Mouse (Mus musculus) hindbrain, embryonic 11.5 days (tissue): ENCODE data around the gene Opa3. TPM values are rescaled to one million over a fixed set of nuclear protein-coding genes. Genes with fewer than 3 reads are reported as not detected.
A peak's percentile ranks its signal among the peaks of the same experiment; 100 is the strongest.

Experiments
- ATAC-seq: fragments of 200-750 bp; cut with Nextera tagmentation; 2 replicates; pipeline ENCODE4 v1.8.0; 2017; ENCODE audit warnings: mild to moderate bottlenecking, moderate TSS enrichment, moderate library complexity; ENCODE audit not compliant: low FRiP score
- DNase-seq: peaks from one replicate; pipeline ENCODE4 v3.0.0-alpha.2; 2015; ENCODE audit warnings: low spot score
- H3K27ac ChIP-seq: fragments of 300-500 bp; sonication (generic); 2 replicates; pipeline ENCODE4 v1.5.1; 2014; ENCODE audit warnings: mild to moderate bottlenecking, low read depth, low read length
- H3K27me3 ChIP-seq: fragments of 300-500 bp; sonication (generic); 2 replicates; pipeline ENCODE4 v1.6.1; 2014; ENCODE audit warnings: mild to moderate bottlenecking, low read length, moderate library complexity, mixed read lengths; ENCODE audit not compliant: control insufficient read depth, insufficient read depth
- H3K36me3 ChIP-seq: fragments of 300-500 bp; sonication (generic); 2 replicates; pipeline ENCODE4 v1.6.1; 2014; ENCODE audit warnings: mild to moderate bottlenecking, low read length, moderate library complexity, mixed read lengths; ENCODE audit not compliant: control insufficient read depth, insufficient read depth
- H3K4me1 ChIP-seq: fragments of 300-500 bp; sonication (generic); replicated peaks from 2 replicates; pipeline ENCODE4 v1.6.1; 2014; ENCODE audit warnings: low read length, mixed read lengths; ENCODE audit not compliant: control insufficient read depth, insufficient read depth
- H3K4me2 ChIP-seq: fragments of 300-500 bp; sonication (generic); replicated peaks from 2 replicates; pipeline ENCODE4 v1.6.1; 2014; ENCODE audit warnings: mild to moderate bottlenecking, low read depth, low read length
- H3K4me3 ChIP-seq: fragments of 300-500 bp; sonication (generic); 2 replicates; pipeline ENCODE4 v1.5.1; 2014; ENCODE audit warnings: low read depth, low read length
- H3K9ac ChIP-seq: fragments of 300-500 bp; sonication (generic); 2 replicates; pipeline ENCODE4 v1.6.1; 2014; ENCODE audit warnings: low read depth, low read length
- H3K9me3 ChIP-seq: fragments of 300-500 bp; sonication (generic); 2 replicates; pipeline ENCODE4 v1.6.1; 2016; ENCODE audit warnings: low read length; ENCODE audit not compliant: control insufficient read depth
- WGBS: fragments of 180-500 bp; shearing (Covaris S2); extraction: QIAGEN DNeasy Blood & Tissue Kit; methylation state at CpG from one replicate; pipeline ENCODE4 v1.1.7; 2014; 5-methylcytosine and 5-hydroxymethylcytosine counted together
- polyA plus RNA-seq: library from polyadenylated mRNA; unstranded; fragments of >200 nt; fragmentation: Nextera tagmentation; extraction: Ambion mirVana; gene quantifications from 2 replicates; pipeline ENCODE4 v1.2.1, GENCODE M21; 2014

The Opa3 gene
- polyA plus RNA-seq, 1 experiment from 2014 or later, result 42.2 TPM

DNA sequence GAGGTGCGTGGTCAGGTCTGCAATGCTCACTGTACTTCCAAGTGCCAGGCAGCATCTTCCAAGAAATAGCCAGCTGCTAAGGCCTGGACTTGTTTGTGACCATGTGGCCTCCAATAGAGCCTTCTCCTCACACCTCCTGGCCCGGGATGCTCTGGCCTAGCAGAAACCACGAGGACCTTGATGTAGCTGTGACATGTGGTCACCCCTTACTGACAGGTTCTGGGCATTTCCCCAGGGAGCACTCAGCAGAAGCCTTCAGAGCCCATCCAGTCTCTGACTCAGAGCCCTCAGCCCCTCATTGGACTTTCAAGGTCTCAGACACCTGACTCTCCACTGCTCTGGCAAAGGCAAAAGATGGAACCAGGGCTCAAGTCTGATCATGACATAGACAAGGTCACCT is 16.9 kb downstream of the Opa3 start:
- Histone ChIP-seq H3K36me3 (peaks cover 13% of the 10 kb centered on the region), H3K4me1 (no peaks in the 10 kb centered on the region), H3K4me2 (no peak overlapping the region), H3K27me3 (no peaks in the 10 kb centered on the region), H3K9ac (no peak overlapping the region), H3K4me3 (no peak overlapping the region), H3K27ac (no peak overlapping the region), H3K9me3 (no peaks in the 10 kb centered on the region)
- ATAC-seq (no peak), DNase-seq (no peak)
- 95% methylated on average over 3 of the region's 3 CpGs for WGBS

DNA sequence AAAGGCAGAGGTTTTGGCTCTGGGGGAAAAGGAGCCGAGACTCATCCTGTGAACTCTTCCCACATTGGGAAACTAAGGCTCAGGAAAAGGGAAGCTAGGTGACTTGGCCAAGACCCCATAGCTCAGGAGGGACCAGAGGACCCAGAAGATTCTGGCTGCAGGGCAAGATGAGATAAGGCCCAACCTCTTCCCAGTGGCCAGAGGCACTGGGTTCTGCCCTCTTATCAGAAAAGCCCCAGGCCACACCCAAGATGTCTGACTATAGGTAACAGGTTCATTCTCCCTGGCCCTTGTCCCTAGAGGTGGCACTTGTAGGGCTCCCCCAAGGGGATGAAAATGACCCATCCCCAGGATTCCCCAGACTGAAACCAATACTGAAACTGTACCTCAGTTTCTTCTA is 18.7 kb downstream of the Opa3 start:
- no peaks in the 10 kb centered on the region for H3K27me3 ChIP-seq
- H3K9me3 ChIP-seq, result no peaks in the 10 kb centered on the region
- H3K27ac ChIP-seq, result no peak overlapping the region
- H3K4me2 ChIP-seq, result no peak overlapping the region
- peaks cover 13% of the 10 kb centered on the region for H3K36me3 ChIP-seq
- ATAC-seq, result no peak
- no peak overlapping the region for H3K4me3 ChIP-seq
- no peak for DNase-seq
- no peak overlapping the region for H3K9ac ChIP-seq
- WGBS, result 97% methylated on average over 1 of the region's 1 CpGs
- H3K4me1 ChIP-seq, result no peaks in the 10 kb centered on the region

DNA sequence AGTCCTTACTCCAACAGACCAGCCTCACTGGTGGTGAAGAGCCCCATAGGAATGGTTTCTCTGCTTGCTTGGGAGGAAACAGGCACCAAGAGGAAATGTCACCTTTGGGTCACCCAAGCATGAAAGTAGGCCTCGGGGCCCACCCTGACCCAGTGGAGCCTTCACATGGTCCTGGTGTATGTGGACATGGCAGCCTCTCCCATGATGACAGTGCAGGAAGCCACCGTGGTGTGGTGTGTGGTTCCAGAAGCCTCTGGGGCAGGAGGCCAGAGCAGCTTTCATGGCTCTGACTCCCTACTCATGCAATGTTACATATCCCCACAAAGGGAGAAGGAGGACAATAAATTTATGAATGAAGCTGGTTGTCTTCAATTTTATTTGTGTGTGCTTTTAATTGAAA is 19.4 kb downstream of the Opa3 start:
- Histone ChIP-seq H3K9me3 (no peaks in the 10 kb centered on the region), H3K36me3 (peaks cover 13% of the 10 kb centered on the region), H3K4me2 (no peak overlapping the region), H3K27me3 (no peaks in the 10 kb centered on the region), H3K4me3 (no peak overlapping the region), H3K4me1 (no peaks in the 10 kb centered on the region), H3K27ac (no peak overlapping the region), H3K9ac (no peak overlapping the region)
- WGBS, result 100% methylated on average over 2 of the region's 2 CpGs
- ATAC-seq (no peak), DNase-seq (no peak)

DNA sequence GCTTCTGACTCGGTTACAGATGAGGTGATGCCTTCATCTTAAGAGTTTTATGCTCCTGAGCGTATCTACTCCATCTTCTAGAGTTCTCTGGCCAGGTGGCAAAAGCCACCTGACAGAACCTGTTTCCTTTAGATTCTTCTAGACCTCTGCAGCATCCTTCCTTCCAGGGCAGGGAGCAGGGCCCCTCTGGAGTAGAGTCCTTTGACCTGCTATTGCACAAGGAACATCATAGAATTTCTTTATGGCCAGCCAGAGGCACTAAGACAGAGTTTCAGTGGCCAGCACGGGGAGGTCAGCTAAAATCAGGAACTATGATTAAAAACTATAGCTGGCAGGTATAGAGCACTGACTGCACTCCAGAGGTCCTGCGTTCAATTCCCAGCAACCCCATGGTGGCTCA is 23.9 kb downstream of the Opa3 start:
- Histone ChIP-seq H3K27me3 (no peaks in the 10 kb centered on the region; the same call in 1 of the 2 replicates), H3K36me3 (peaks cover 5% of the 10 kb centered on the region; the same call in 1 of the 2 replicates), H3K27ac (no peak overlapping the region), H3K4me3 (no peak overlapping the region), H3K9me3 (no peaks in the 10 kb centered on the region), H3K4me2 (no peak overlapping the region), H3K9ac (no peak overlapping the region), H3K4me1 (no peaks in the 10 kb centered on the region)
- DNase-seq, result no peak
- ATAC-seq, result no peak
- WGBS, result 81% methylated on average over 4 of the region's 4 CpGs

DNA sequence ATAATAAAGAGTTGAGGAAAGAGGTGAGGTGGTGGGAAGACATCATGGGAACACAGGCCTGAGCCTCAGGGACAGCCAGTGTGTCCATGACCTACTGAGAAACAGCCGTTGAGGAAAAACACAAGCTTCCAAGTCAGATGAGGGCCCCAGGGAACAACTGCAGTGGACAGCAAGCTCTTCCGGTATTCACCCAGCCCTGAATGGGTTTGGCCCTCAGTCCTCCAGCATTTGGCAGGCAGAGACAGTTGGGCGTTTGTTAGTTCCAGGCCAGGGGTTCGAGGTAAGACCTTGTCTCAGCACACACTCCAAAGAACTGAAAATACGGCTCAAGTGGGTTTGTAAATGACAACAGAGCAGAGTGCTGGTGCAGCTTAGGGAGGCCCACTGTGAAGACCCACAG is 25.3 kb downstream of the Opa3 start:
- Histone ChIP-seq H3K9ac (no peak overlapping the region), H3K9me3 (no peaks in the 10 kb centered on the region), H3K4me2 (no peak overlapping the region), H3K36me3 (no peaks in the 10 kb centered on the region), H3K4me1 (no peaks in the 10 kb centered on the region), H3K27ac (no peak overlapping the region), H3K4me3 (no peak overlapping the region), H3K27me3 (no peaks in the 10 kb centered on the region; the same call in 1 of the 2 replicates)
- no peak for DNase-seq
- WGBS, result 69% methylated on average over 5 of the region's 5 CpGs
- ATAC-seq, result no peak

DNA sequence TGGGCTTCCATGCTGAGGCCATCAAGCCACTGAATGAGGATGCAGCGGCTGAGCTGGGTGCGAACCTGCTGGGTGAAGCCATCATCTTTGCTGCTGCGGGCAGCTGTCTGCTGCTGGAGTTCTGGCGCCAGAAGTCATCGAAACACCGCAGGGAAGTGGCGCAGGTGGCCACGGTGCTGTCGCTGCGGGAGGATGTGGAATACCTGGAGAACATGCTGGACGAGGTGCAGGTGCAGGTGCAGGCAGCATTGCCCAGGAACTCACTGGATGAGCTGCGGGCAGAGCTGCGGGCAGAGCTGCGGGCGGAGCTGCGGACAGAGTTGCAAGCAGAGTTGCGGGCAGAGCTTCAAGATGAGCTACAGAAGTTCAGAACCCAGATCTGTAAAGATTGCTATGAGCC is 27.3 kb downstream of the Opa3 start:
- H3K36me3 ChIP-seq, result no peaks in the 10 kb centered on the region
- DNase-seq (no peak), ATAC-seq (no peak)
- no peak overlapping the region for H3K4me3 ChIP-seq
- H3K9ac ChIP-seq, result no peak overlapping the region
- H3K4me1 ChIP-seq, result no peaks in the 10 kb centered on the region
- no peaks in the 10 kb centered on the region for H3K9me3 ChIP-seq
- H3K4me2 ChIP-seq, result no peak overlapping the region
- H3K27me3 ChIP-seq, result no peaks in the 10 kb centered on the region; the same call in 1 of the 2 replicates
- WGBS, result 86% methylated on average over 17 of the region's 17 CpGs
- H3K27ac ChIP-seq, result no peak overlapping the region

DNA sequence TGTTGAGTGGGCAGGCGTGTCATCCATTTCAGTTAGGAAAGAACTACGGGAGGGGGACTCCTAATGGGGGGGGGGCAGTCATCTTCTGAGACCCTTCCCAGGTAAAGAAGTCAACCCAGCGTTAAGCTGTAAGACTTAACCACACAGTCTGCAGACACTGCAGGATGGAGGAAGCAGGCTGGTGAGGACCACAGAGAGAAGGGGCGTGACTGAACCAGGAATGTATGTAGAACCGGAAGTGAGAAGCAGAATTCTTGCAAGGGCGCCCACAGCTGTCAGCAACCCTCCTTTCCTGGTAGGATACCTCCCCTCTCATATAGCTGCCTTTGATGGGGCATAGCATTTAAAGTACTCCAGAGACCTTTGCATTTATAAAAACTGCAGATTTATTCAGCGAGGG is 28.4 kb downstream of the Opa3 start:
- no peaks in the 10 kb centered on the region for H3K4me1 ChIP-seq
- no peak for DNase-seq

DNA sequence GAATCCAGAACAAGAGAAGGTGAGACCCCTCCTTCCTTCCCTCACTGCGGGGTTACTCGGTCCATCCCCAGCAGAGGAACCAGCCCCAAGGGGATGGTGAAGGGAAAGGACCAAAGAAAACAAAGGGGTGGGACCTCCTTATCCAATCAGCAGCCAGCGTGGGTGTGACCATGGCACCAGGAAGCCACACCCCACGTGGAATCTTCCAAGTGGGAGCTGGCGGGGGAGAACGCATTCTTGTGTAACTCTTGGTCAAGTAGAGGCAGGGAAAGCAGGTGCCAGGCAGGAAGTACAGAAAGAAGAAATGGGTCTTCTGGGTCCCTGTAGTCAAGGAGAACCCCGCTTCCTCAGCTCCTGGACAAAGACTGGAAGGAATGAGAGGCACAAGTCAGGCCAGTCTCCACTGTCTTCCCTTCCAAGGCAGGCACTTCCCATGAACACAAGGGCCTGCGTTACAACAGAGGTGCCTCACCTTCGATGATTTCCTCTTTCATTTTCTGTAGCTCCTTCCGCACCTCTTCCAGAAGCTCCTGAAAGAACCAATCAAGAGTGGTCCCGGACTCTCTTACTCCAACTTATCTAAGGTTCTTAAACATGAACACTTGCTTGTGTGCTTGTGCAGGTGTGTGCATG is 29.4 kb downstream of the Opa3 start:
- Histone ChIP-seq H3K27ac (no peak overlapping the region), H3K4me3 (no peak overlapping the region), H3K4me1 (no peaks in the 10 kb centered on the region), H3K36me3 (no peaks in the 10 kb centered on the region), H3K9me3 (no peaks in the 10 kb centered on the region), H3K9ac (no peak overlapping the region), H3K4me2 (no peak overlapping the region), H3K27me3 (no peaks in the 10 kb centered on the region; the same call in 1 of the 2 replicates)
- peak; percentile 78 for ATAC-seq
- DNase-seq, result peak; percentile 71
- 36% methylated on average over 11 of the region's 11 CpGs for WGBS

More for the DNA sequence above, 28.4 kb downstream of the Opa3 start:
- no peaks in the 10 kb centered on the region for H3K9me3 ChIP-seq
- no peak overlapping the region for H3K9ac ChIP-seq
- H3K4me2 ChIP-seq, result no peak overlapping the region
- H3K36me3 ChIP-seq, result no peaks in the 10 kb centered on the region
- no peak overlapping the region for H3K27ac ChIP-seq
- H3K4me3 ChIP-seq, result no peak overlapping the region
- 93% methylated on average over 7 of the region's 7 CpGs for WGBS
- no peak for ATAC-seq
- H3K27me3 ChIP-seq, result no peaks in the 10 kb centered on the region; the same call in 1 of the 2 replicates

DNA sequence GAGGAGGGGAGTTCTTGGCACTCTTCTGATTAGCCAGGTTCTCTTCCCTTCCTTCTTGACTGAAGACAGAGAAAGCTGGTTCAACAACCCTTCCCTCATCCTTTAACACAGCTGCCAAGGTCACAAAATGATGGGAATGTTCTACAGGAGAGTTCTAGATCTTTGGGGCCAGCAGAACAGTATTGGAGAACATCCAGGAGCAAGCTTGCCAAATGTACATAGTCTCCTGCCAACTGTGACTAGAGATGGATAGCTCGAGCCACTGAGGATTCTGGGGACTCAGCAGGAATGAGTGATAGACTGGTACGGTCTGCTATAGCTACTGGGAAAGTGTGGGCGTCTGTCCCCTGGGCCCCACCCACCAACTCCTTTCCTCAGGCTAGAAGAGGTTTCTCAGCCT is 30.2 kb downstream of the Opa3 start:
- Histone ChIP-seq H3K4me3 (no peak overlapping the region), H3K36me3 (no peaks in the 10 kb centered on the region), H3K4me1 (no peaks in the 10 kb centered on the region), H3K9me3 (no peaks in the 10 kb centered on the region), H3K27me3 (no peaks in the 10 kb centered on the region; the same call in 1 of the 2 replicates), H3K27ac (no peak overlapping the region), H3K9ac (no peak overlapping the region), H3K4me2 (no peak overlapping the region)
- 82% methylated on average over 3 of the region's 3 CpGs for WGBS
- ATAC-seq (no peak), DNase-seq (no peak)
